Mouse (Mus musculus) heart, postnatal 0 days (tissue): ENCODE measurements around the gene Fgfr2. TPM values are rescaled to one million over a fixed set of nuclear protein-coding genes. Genes with fewer than 3 reads are reported as not detected.

ENCODE experiments used
- ATAC-seq: fragments of 200-750 bp; cut with Nextera tagmentation; 2 replicates; pipeline ENCODE4 v1.8.0; 2017; ENCODE audit warnings: low read depth, moderate number of reproducible peaks, moderate library complexity; ENCODE audit not compliant: insufficient read depth
- DNase-seq: peaks from one replicate; pipeline ENCODE4 v3.0.0-alpha.2; 2016; ENCODE audit warnings: low spot score
- H3K27ac ChIP-seq: fragments of 300-500 bp; sonication (generic); 2 replicates; pipeline ENCODE4 v1.5.1; 2014; ENCODE audit warnings: low read depth, mild to moderate bottlenecking
- H3K27me3 ChIP-seq: fragments of 300-500 bp; sonication (generic); 2 replicates; pipeline ENCODE4 v1.6.1; 2014; ENCODE audit warnings: low read length, mixed read lengths; ENCODE audit not compliant: control insufficient read depth, insufficient read depth
- H3K36me3 ChIP-seq: fragments of 300-500 bp; sonication (generic); replicated peaks from 2 replicates; pipeline ENCODE4 v1.6.1; 2014; ENCODE audit warnings: low read length, mixed read lengths; ENCODE audit not compliant: control insufficient read depth, insufficient read depth
- H3K4me1 ChIP-seq: fragments of 300-500 bp; sonication (generic); 2 replicates; pipeline ENCODE4 v1.6.1; 2014; ENCODE audit warnings: antibody characterized with exemption; ENCODE audit not compliant: control insufficient read depth, insufficient read depth
- H3K4me2 ChIP-seq: fragments of 300-500 bp; sonication (generic); 2 replicates; pipeline ENCODE4 v1.6.1; 2014; ENCODE audit warnings: low read depth, mild to moderate bottlenecking, low read length, moderate library complexity
- H3K4me3 ChIP-seq: fragments of 300-500 bp; sonication (generic); 2 replicates; pipeline ENCODE4 v1.5.1; 2014; ENCODE audit warnings: low read depth, low read length
- H3K9ac ChIP-seq: fragments of 300-500 bp; sonication (generic); replicated peaks from 2 replicates; pipeline ENCODE4 v1.6.1; 2014; ENCODE audit warnings: low read depth, low read length, mixed read lengths
- H3K9me3 ChIP-seq: fragments of 300-500 bp; sonication (generic); replicated peaks from 2 replicates; pipeline ENCODE4 v1.6.1; 2016; ENCODE audit warnings: low read length; ENCODE audit not compliant: control insufficient read depth
- CTCF ChIP-seq: IDR thresholded peaks from 2 replicates; pipeline ENCODE4 v1.5.1; 2016; ENCODE audit warnings: antibody characterized with exemption, control low read depth, low read depth
- EP300 ChIP-seq: IDR thresholded peaks from 2 replicates; pipeline ENCODE4 v1.6.1; 2016; ENCODE audit warnings: antibody characterized with exemption, low read depth
- WGBS: fragments of 180-500 bp; shearing (Covaris S2); extraction: QIAGEN DNeasy Blood & Tissue Kit; methylation state at CpG from one replicate; pipeline ENCODE4 v1.1.7; 2014; 5-methylcytosine and 5-hydroxymethylcytosine counted together
- polyA plus RNA-seq: library from polyadenylated mRNA; unstranded; fragments of >200 nt; fragmentation: Nextera tagmentation; extraction: Ambion mirVana; gene quantifications from 2 replicates; pipeline ENCODE4 v1.2.1, GENCODE M21; 2015
- total RNA-seq: library from RNA; depleted of rRNA; stranded (reverse); fragments of >200 nt; gene quantifications from 2 replicates; pipeline ENCODE4 v1.2.3, GENCODE M21; 2014; ENCODE audit warnings: low replicate concordance

Gene Fgfr2
- total and polyA plus RNA-seq, 2 experiments from 2014 or later = 3.8 to 11.5 TPM

GRCm38 (mm10) chr7:132493632-132494031, 629.5 kb downstream of the Fgfr2 start:
- DNase-seq (no peak), ATAC-seq (no peak)
- WGBS = 55% methylated on average over 3 of the region's 3 CpGs
- Histone ChIP-seq H3K4me3 (no peak overlapping the region), H3K4me1 (0 out of 2 replicates have a peak, but pooled peaks cover 5% of the 10 kb centered on the region), H3K36me3 (no peaks in the 10 kb centered on the region), H3K27ac (no peak overlapping the region), H3K4me2 (no peak overlapping the region), H3K9ac (no peak overlapping the region), H3K27me3 (no peaks in the 10 kb centered on the region), H3K9me3 (no peaks in the 10 kb centered on the region)
- TF ChIP-seq CTCF = no peak
- TF ChIP-seq EP300 = no peak

GRCm38 (mm10) chr7:132491902-132492301, 631.2 kb downstream of the Fgfr2 start:
- Histone ChIP-seq H3K4me2 (no peak overlapping the region), H3K4me1 (0 out of 2 replicates have a peak, but pooled peaks cover 5% of the 10 kb centered on the region), H3K4me3 (no peak overlapping the region), H3K9ac (no peak overlapping the region), H3K27me3 (no peaks in the 10 kb centered on the region), H3K9me3 (no peaks in the 10 kb centered on the region), H3K27ac (no peak overlapping the region), H3K36me3 (no peaks in the 10 kb centered on the region)
- TF ChIP-seq EP300 = no peak
- TF ChIP-seq CTCF = no peak
- no peak for DNase-seq
- 91% methylated on average over 7 of the region's 7 CpGs for WGBS
- ATAC-seq = no peak

- no peaks in the 10 kb centered on the region for H3K36me3 ChIP-seq
- H3K9ac ChIP-seq = no peak overlapping the region
- no peak overlapping the region for H3K4me3 ChIP-seq
- H3K9me3 ChIP-seq = no peaks in the 10 kb centered on the region
- no peak for ATAC-seq
- no peak overlapping the region for H3K27ac ChIP-seq
- DNase-seq = no peak
- no peaks in the 10 kb centered on the region for H3K4me1 ChIP-seq
- 52% methylated on average over 6 of the region's 6 CpGs for WGBS
- H3K4me2 ChIP-seq = no peak overlapping the region
- H3K27me3 ChIP-seq = no peaks in the 10 kb centered on the region
- TF ChIP-seq CTCF (no peak), EP300 (no peak)
Measured at GRCm38 (mm10) chr7:132487361-132487760, 635.8 kb downstream of the Fgfr2 start.

GRCm38 (mm10) chr7:132486403-132487178, 636.6 kb downstream of the Fgfr2 start:
- no peak for TF ChIP-seq CTCF
- TF ChIP-seq EP300 = no peak
- no peaks in the 10 kb centered on the region for H3K27me3 ChIP-seq
- no peaks in the 10 kb centered on the region for H3K9me3 ChIP-seq
- no peak overlapping the region for H3K9ac ChIP-seq
- no peak overlapping the region for H3K27ac ChIP-seq
- no peak overlapping the region for H3K4me2 ChIP-seq
- DNase-seq (no peak), ATAC-seq (no peak)
- no peaks in the 10 kb centered on the region for H3K4me1 ChIP-seq
- H3K36me3 ChIP-seq = no peaks in the 10 kb centered on the region
- WGBS = 78% methylated on average over 9 of the region's 9 CpGs
- H3K4me3 ChIP-seq = no peak overlapping the region

- Histone ChIP-seq H3K4me1 (no peaks in the 10 kb centered on the region), H3K4me2 (no peak overlapping the region), H3K9me3 (no peaks in the 10 kb centered on the region), H3K36me3 (no peaks in the 10 kb centered on the region), H3K9ac (no peak overlapping the region), H3K4me3 (no peak overlapping the region), H3K27me3 (no peaks in the 10 kb centered on the region), H3K27ac (no peak overlapping the region)
- ATAC-seq = no peak
- 58% methylated on average over 5 of the region's 5 CpGs for WGBS
- no peak for DNase-seq
- TF ChIP-seq CTCF (no peak), EP300 (no peak)
Measured at GRCm38 (mm10) chr7:132484424-132484823, 638.7 kb downstream of the Fgfr2 start.
